Mouse (Mus musculus): ENCODE data around the gene Bcl2l11. TPM values are rescaled to one million over a fixed set of nuclear protein-coding genes. Genes with fewer than 3 reads are reported as not detected.

The Bcl2l11 gene
- polyA plus RNA-seq, 2 experiments = 18.3 to 30.5 TPM

GRCm38 (mm10) chr2:128090283-128090885 lies 35.5 kb upstream of the Bcl2l11 start:
- whole genome bisulfite sequencing = 86% methylated on average over 6 of the region's 6 CpGs
- ATAC-seq (ENCODE audit: low FRiP score, low read depth) = no peak
- no peaks in the 10 kb centered on the region for H3K27me3 ChIP-seq (ENCODE audit: control insufficient read depth, insufficient read depth, low read length)
- H3K9ac ChIP-seq (ENCODE audit: low read depth, low read length, severe bottlenecking) = no peak overlapping the region
- no peak overlapping the region for H3K27ac ChIP-seq (replicated peaks; ENCODE audit: low read depth, low read length)
- no peaks in the 10 kb centered on the region for H3K36me3 ChIP-seq (ENCODE audit: control insufficient read depth, insufficient read depth, low read length)
- H3K4me2 ChIP-seq (replicated peaks; ENCODE audit: low read depth, low read length, severe bottlenecking) = no peak overlapping the region
- 0 out of 2 replicates have a peak, but pooled peaks cover 3% of the 10 kb centered on the region for H3K4me1 ChIP-seq (ENCODE audit: control insufficient read depth, insufficient read depth, low read length)
- no peak overlapping the region for H3K4me3 ChIP-seq (replicated peaks; ENCODE audit: low read length)
- no peak for TF ChIP-seq POLR2A (IDR thresholded peaks at IDR 0.05; ENCODE audit: borderline replicate concordance, extremely low read depth, insufficient read depth, insufficient read length)
- H3K9me3 ChIP-seq (ENCODE audit: control insufficient read depth, low read length) = no peaks in the 10 kb centered on the region
- no peak for DNase-seq (ENCODE audit: low spot score)

GRCm38 (mm10) chr2:128091431-128092369 lies 34.1 kb upstream of the Bcl2l11 start:
- no peaks in the 10 kb centered on the region for H3K9me3 ChIP-seq (ENCODE audit: control insufficient read depth, low read length)
- no peak for TF ChIP-seq POLR2A (IDR thresholded peaks at IDR 0.05; ENCODE audit: borderline replicate concordance, extremely low read depth, insufficient read depth, insufficient read length)
- ATAC-seq (ENCODE audit: low FRiP score, low read depth) (no peak), DNase-seq (ENCODE audit: low spot score) (no peak)
- H3K4me1 ChIP-seq (ENCODE audit: control insufficient read depth, insufficient read depth, low read length) = no peaks in the 10 kb centered on the region
- no peak overlapping the region for H3K4me2 ChIP-seq (replicated peaks; ENCODE audit: low read depth, low read length, severe bottlenecking)
- no peaks in the 10 kb centered on the region for H3K36me3 ChIP-seq (ENCODE audit: control insufficient read depth, insufficient read depth, low read length)
- H3K4me3 ChIP-seq (replicated peaks; ENCODE audit: low read length) = no peak overlapping the region
- no peak overlapping the region for H3K27ac ChIP-seq (replicated peaks; ENCODE audit: low read depth, low read length)
- no peak overlapping the region for H3K9ac ChIP-seq (ENCODE audit: low read depth, low read length, severe bottlenecking)
- 84% methylated on average over 11 of the region's 11 CpGs for WGBS
- H3K27me3 ChIP-seq (ENCODE audit: control insufficient read depth, insufficient read depth, low read length) = no peaks in the 10 kb centered on the region

GRCm38 (mm10) chr2:128092451-128092850 lies 33.4 kb upstream of the Bcl2l11 start:
- no peak overlapping the region for H3K9ac ChIP-seq (ENCODE audit: low read depth, low read length, severe bottlenecking)
- H3K4me3 ChIP-seq (replicated peaks; ENCODE audit: low read length) = no peak overlapping the region
- DNase-seq (ENCODE audit: low spot score) (no peak), ATAC-seq (ENCODE audit: low FRiP score, low read depth) (no peak)
- H3K27ac ChIP-seq (replicated peaks; ENCODE audit: low read depth, low read length) = no peak overlapping the region
- H3K4me2 ChIP-seq (replicated peaks; ENCODE audit: low read depth, low read length, severe bottlenecking) = no peak overlapping the region
- no peak for TF ChIP-seq POLR2A (IDR thresholded peaks at IDR 0.05; ENCODE audit: borderline replicate concordance, extremely low read depth, insufficient read depth, insufficient read length)
- WGBS = 85% methylated on average over 2 of the region's 2 CpGs
- no peaks in the 10 kb centered on the region for H3K27me3 ChIP-seq (ENCODE audit: control insufficient read depth, insufficient read depth, low read length)
- H3K36me3 ChIP-seq (ENCODE audit: control insufficient read depth, insufficient read depth, low read length) = no peaks in the 10 kb centered on the region
- H3K4me1 ChIP-seq (ENCODE audit: control insufficient read depth, insufficient read depth, low read length) = no peaks in the 10 kb centered on the region
- H3K9me3 ChIP-seq (ENCODE audit: control insufficient read depth, low read length) = no peaks in the 10 kb centered on the region

DNA sequence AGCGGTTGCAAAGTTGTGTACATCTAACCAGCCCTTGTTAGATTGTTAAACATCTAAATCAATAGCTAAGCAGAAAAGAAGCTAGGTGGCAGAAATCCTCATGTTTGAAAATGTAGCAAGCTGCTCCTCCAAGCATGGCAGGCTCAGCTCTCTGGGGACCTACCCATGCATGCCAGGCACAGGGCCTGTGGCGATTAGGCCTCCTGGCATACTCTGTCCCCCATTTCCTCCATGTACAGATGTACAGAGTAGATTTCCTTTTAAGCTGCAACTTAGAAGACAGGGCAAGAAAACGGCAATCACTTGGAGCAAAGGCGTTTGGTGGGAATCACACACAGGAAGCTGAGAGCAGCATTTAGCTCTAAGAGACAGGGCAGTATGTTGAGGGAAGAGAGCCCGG lies 31.6 kb upstream of the Bcl2l11 start:
- Histone ChIP-seq H3K27me3 (ENCODE audit: control insufficient read depth, insufficient read depth, low read length) (no peaks in the 10 kb centered on the region), H3K36me3 (ENCODE audit: control insufficient read depth, insufficient read depth, low read length) (no peaks in the 10 kb centered on the region), H3K4me1 (ENCODE audit: control insufficient read depth, insufficient read depth, low read length) (no peaks in the 10 kb centered on the region), H3K27ac (replicated peaks; ENCODE audit: low read depth, low read length) (no peak overlapping the region), H3K4me2 (replicated peaks; ENCODE audit: low read depth, low read length, severe bottlenecking) (no peak overlapping the region), H3K9me3 (ENCODE audit: control insufficient read depth, low read length) (no peaks in the 10 kb centered on the region), H3K4me3 (replicated peaks; ENCODE audit: low read length) (no peak overlapping the region), H3K9ac (ENCODE audit: low read depth, low read length, severe bottlenecking) (no peak overlapping the region)
- TF ChIP-seq POLR2A (IDR thresholded peaks at IDR 0.05; ENCODE audit: borderline replicate concordance, extremely low read depth, insufficient read depth, insufficient read length) = no peak
- DNase-seq (ENCODE audit: low spot score) = no peak
- no peak for ATAC-seq (ENCODE audit: low FRiP score, low read depth)
- WGBS = 77% methylated on average over 5 of the region's 5 CpGs

- H3K27ac ChIP-seq (replicated peaks; ENCODE audit: low read depth, low read length) = no peak overlapping the region
- 44% methylated on average over 2 of the region's 2 CpGs for WGBS
- H3K9me3 ChIP-seq (ENCODE audit: control insufficient read depth, low read length) = no peaks in the 10 kb centered on the region
- H3K27me3 ChIP-seq (ENCODE audit: control insufficient read depth, insufficient read depth, low read length) = no peaks in the 10 kb centered on the region
- TF ChIP-seq POLR2A (IDR thresholded peaks at IDR 0.05; ENCODE audit: borderline replicate concordance, extremely low read depth, insufficient read depth, insufficient read length) = no peak
- no peak overlapping the region for H3K4me3 ChIP-seq (replicated peaks; ENCODE audit: low read length)
- H3K9ac ChIP-seq (ENCODE audit: low read depth, low read length, severe bottlenecking) = no peak overlapping the region
- H3K4me1 ChIP-seq (ENCODE audit: control insufficient read depth, insufficient read depth, low read length) = no peaks in the 10 kb centered on the region
- no peaks in the 10 kb centered on the region for H3K36me3 ChIP-seq (ENCODE audit: control insufficient read depth, insufficient read depth, low read length)
- H3K4me2 ChIP-seq (replicated peaks; ENCODE audit: low read depth, low read length, severe bottlenecking) = no peak overlapping the region
- ATAC-seq (ENCODE audit: low FRiP score, low read depth) = no peak
- no peak for DNase-seq (ENCODE audit: low spot score)
Observed at GRCm38 (mm10) chr2:128094602-128095001, 31.2 kb upstream of the Bcl2l11 start.

All from limb, embryonic 14.5 days (tissue).